Mouse (Mus musculus) lung, postnatal 0 days (tissue): ENCODE data around the gene Dnajb13.

Source experiments
- CTCF ChIP-seq: IDR thresholded peaks from 2 replicates; pipeline ENCODE4 v1.5.1; 2016; ENCODE audit warnings: antibody characterized with exemption, mild to moderate bottlenecking
- EP300 ChIP-seq: IDR thresholded peaks from 2 replicates; pipeline ENCODE4 v1.6.1; 2016; ENCODE audit warnings: antibody characterized with exemption, mild to moderate bottlenecking, control low read depth

GRCm38 (mm10) chr7:100549796-100550195 is 35.0 kb upstream of the Dnajb13 start:
- TF ChIP-seq CTCF (no peak), EP300 (no peak)
